Mouse (Mus musculus): ENCODE measurements at regions not wholly inside any gene's neighbourhood (a gene's known extent, or its start where the extent isn't known, plus 50 kb on each side); places are given as distances from the start of the nearest gene placed in this dataset.

GRCm38 (mm10) chr7:95688151-95689146 is 482.6 kb upstream of the Tenm4 start:
- DNase-seq (ENCODE audit: low spot score in 2 of 2), result no peak

- no peak for DNase-seq (ENCODE audit: low spot score in 2 of 2)
Measured at GRCm38 (mm10) chr7:95689161-95689833, 481.7 kb upstream of the Tenm4 start.

- DNase-seq (ENCODE audit: low spot score in 2 of 2), result no peak
Measured at GRCm38 (mm10) chr7:95699506-95699905, 471.5 kb upstream of the Tenm4 start.

- no peak for DNase-seq (ENCODE audit: low spot score in 2 of 2)
Measured at GRCm38 (mm10) chr7:95710088-95710487, 461.0 kb upstream of the Tenm4 start.

GRCm38 (mm10) chr7:95720083-95720482 is 451.0 kb upstream of the Tenm4 start:
- no peak for DNase-seq (ENCODE audit: low spot score in 2 of 2)

- DNase-seq (ENCODE audit: low spot score in 2 of 2), result no peak
Measured at GRCm38 (mm10) chr7:95725716-95726487, 445.1 kb upstream of the Tenm4 start.

GRCm38 (mm10) chr7:95733807-95734206 is 437.2 kb upstream of the Tenm4 start:
- no peak for DNase-seq (ENCODE audit: low spot score in 2 of 2)

GRCm38 (mm10) chr7:95734587-95734986 is 436.5 kb upstream of the Tenm4 start:
- no peak for DNase-seq (ENCODE audit: low spot score in 2 of 2)

GRCm38 (mm10) chr7:95736716-95737115 is 434.3 kb upstream of the Tenm4 start:
- DNase-seq (ENCODE audit: low spot score in 2 of 2), result no peak

- DNase-seq (ENCODE audit: low spot score in 2 of 2), result no peak
Measured at GRCm38 (mm10) chr7:95738725-95739245, 432.3 kb upstream of the Tenm4 start.

- DNase-seq (ENCODE audit: low spot score in 2 of 2), result no peak
Measured at GRCm38 (mm10) chr7:95739779-95740178, 431.3 kb upstream of the Tenm4 start.

- no peak for DNase-seq (ENCODE audit: low spot score in 2 of 2)
Measured at GRCm38 (mm10) chr7:95758375-95758774, 412.7 kb upstream of the Tenm4 start.

- DNase-seq (ENCODE audit: low spot score in 2 of 2), result no peak
Measured at GRCm38 (mm10) chr7:95760945-95761661, 409.9 kb upstream of the Tenm4 start.

GRCm38 (mm10) chr7:95766356-95767150 is 404.5 kb upstream of the Tenm4 start:
- DNase-seq (ENCODE audit: low spot score in 2 of 2), result no peak

- DNase-seq (ENCODE audit: low spot score in 2 of 2), result no peak
Measured at GRCm38 (mm10) chr7:95784523-95784922, 386.5 kb upstream of the Tenm4 start.

GRCm38 (mm10) chr7:95787543-95787942 is 383.5 kb upstream of the Tenm4 start:
- DNase-seq (ENCODE audit: low spot score in 2 of 2), result no peak

- no peak for DNase-seq (ENCODE audit: low spot score in 2 of 2)
Measured at GRCm38 (mm10) chr7:95787951-95788350, 383.1 kb upstream of the Tenm4 start.

GRCm38 (mm10) chr7:95789424-95789823 is 381.6 kb upstream of the Tenm4 start:
- no peak for DNase-seq (ENCODE audit: low spot score in 2 of 2)

- DNase-seq (ENCODE audit: low spot score in 2 of 2), result no peak
Measured at GRCm38 (mm10) chr7:95799022-95799421, 372.0 kb upstream of the Tenm4 start.

- DNase-seq (ENCODE audit: low spot score in 2 of 2), result no peak
Measured at GRCm38 (mm10) chr7:95809626-95810025, 361.4 kb upstream of the Tenm4 start.

Measured in gastrocnemius, postnatal 4 days (tissue).